Mouse (Mus musculus) MEL (cell line): ENCODE data around the gene Fxyd7. TPM values are rescaled to one million over a fixed set of nuclear protein-coding genes. Genes with fewer than 3 reads are reported as not detected.

Experiments
- DNase-seq: peaks from one replicate; pipeline ENCODE4 v3.0.0; 2011; ENCODE audit warnings: low read depth, low spot score
- H3K27ac ChIP-seq: 2 replicates; pipeline ENCODE4 v1.5.1; 2012; ENCODE audit warnings: low read depth, mild to moderate bottlenecking, control low read depth, low read length, moderate library complexity; ENCODE audit not compliant: control insufficient read depth
- H3K27me3 ChIP-seq, 2 experiments: fragments of 150-350 bp in 1 of 2; sonication (generic) in 1 of 2; 2 replicates each; pipeline ENCODE4 v1.6.1; 2012; ENCODE audit warnings: low read length in 2 of 2, mild to moderate bottlenecking in 2 of 2, improper control_type of control experiment in 1 of 2, moderate library complexity in 1 of 2; ENCODE audit not compliant: insufficient read depth in 2 of 2, control insufficient read depth in 1 of 2
- H3K36me3 ChIP-seq, 2 experiments: 2 replicates each; pipeline ENCODE4 v1.6.1; 2012 to 2014; ENCODE audit warnings: low read length in 2 of 2, improper control_type of control experiment in 1 of 2, inconsistent platforms in 1 of 2, mild to moderate bottlenecking in 1 of 2; ENCODE audit not compliant: insufficient read depth in 2 of 2, control insufficient read depth in 1 of 2
- H3K4me1 ChIP-seq, 2 experiments: fragments of 150-350 bp in 1 of 2; sonication (generic) in 1 of 2; 2 replicates each; pipeline ENCODE4 v1.6.1; 2012; ENCODE audit warnings: low read length in 2 of 2, improper control_type of control experiment in 1 of 2, mild to moderate bottlenecking in 1 of 2; ENCODE audit not compliant: insufficient read depth in 2 of 2, control insufficient read depth in 1 of 2
- H3K4me3 ChIP-seq, 2 experiments: fragments of 150-350 bp in 1 of 2; sonication (generic) in 1 of 2; 2 replicates each; pipeline ENCODE4 v1.5.1; 2012; ENCODE audit warnings: low read depth in 2 of 2, low read length in 2 of 2, mild to moderate bottlenecking in 2 of 2, moderate library complexity in 2 of 2, control low read depth in 1 of 2, improper control_type of control experiment in 1 of 2; ENCODE audit not compliant: control insufficient read depth in 1 of 2, insufficient read depth in 1 of 2
- H3K79me2 ChIP-seq: 2 replicates; pipeline ENCODE4 v1.6.1; 2012; ENCODE audit warnings: mild to moderate bottlenecking, low read length, moderate library complexity; ENCODE audit not compliant: control insufficient read depth, poor library complexity, insufficient read depth
- H3K9ac ChIP-seq: 2 replicates; pipeline ENCODE4 v1.6.1; 2012; ENCODE audit warnings: low read depth, mild to moderate bottlenecking, control low read depth, low read length, moderate library complexity; ENCODE audit not compliant: control insufficient read depth, poor library complexity, severe bottlenecking
- H3K9me3 ChIP-seq: fragments of 150-350 bp; sonication (generic); replicated peaks from 2 replicates; pipeline ENCODE4 v1.6.1; 2012; ENCODE audit warnings: mild to moderate bottlenecking, low read length, improper control_type of control experiment, moderate library complexity; ENCODE audit not compliant: insufficient read depth
- BHLHE40 ChIP-seq: IDR thresholded peaks from 2 replicates; pipeline ENCODE4 v1.6.1; 2012; ENCODE audit warnings: low read depth, mild to moderate bottlenecking, inconsistent platforms, low read length, improper control_type of control experiment, borderline replicate concordance
- CTCF ChIP-seq, 3 experiments: IDR thresholded peaks in 2 of 3; conservative IDR thresholded peaks in 1 of 3; 2 replicates each; pipeline ENCODE4 v1.5.1; 2011 to 2012; ENCODE audit warnings: low read length in 3 of 3, low read depth in 2 of 3, mild to moderate bottlenecking in 2 of 3, improper control_type of control experiment in 1 of 3, inconsistent platforms in 1 of 3, mixed read lengths in 1 of 3, moderate library complexity in 1 of 3; ENCODE audit not compliant: control insufficient read depth in 1 of 3, insufficient read depth in 1 of 3, poor library complexity in 1 of 3, severe bottlenecking in 1 of 3
- E2F4 ChIP-seq: IDR thresholded peaks from 2 replicates; pipeline ENCODE4 v1.6.1; 2011; ENCODE audit warnings: low read depth, low read length, improper control_type of control experiment, borderline replicate concordance
- ELF1 ChIP-seq: IDR thresholded peaks from 2 replicates; pipeline ENCODE4 v1.6.1; 2014; ENCODE audit warnings: low read depth, mild to moderate bottlenecking, inconsistent platforms, low read length, improper control_type of control experiment, moderate library complexity
- GABPA ChIP-seq: IDR thresholded peaks from 2 replicates; pipeline ENCODE4 v1.6.1; 2012; ENCODE audit warnings: low read depth, mild to moderate bottlenecking, inconsistent platforms, low read length, improper control_type of control experiment, moderate library complexity
- KAT2A ChIP-seq: conservative IDR thresholded peaks from 2 replicates; pipeline ENCODE4 v1.6.1; 2012; ENCODE audit warnings: low read depth, low read length, improper control_type of control experiment, inconsistent platforms
- MAX ChIP-seq: IDR thresholded peaks from 2 replicates; pipeline ENCODE4 v1.6.1; 2011; ENCODE audit warnings: low read length, improper control_type of control experiment
- MAZ ChIP-seq: IDR thresholded peaks from 2 replicates; pipeline ENCODE4 v1.6.1; 2012; ENCODE audit warnings: low read depth, mild to moderate bottlenecking, inconsistent platforms, low read length, improper control_type of control experiment
- NELFE ChIP-seq: IDR thresholded peaks from 2 replicates; pipeline ENCODE4 v1.6.1; 2011; ENCODE audit warnings: low read depth, low read length, improper control_type of control experiment
- NRF1 ChIP-seq: IDR thresholded peaks from 2 replicates; pipeline ENCODE4 v1.6.1; 2014; ENCODE audit warnings: low read depth, mild to moderate bottlenecking, inconsistent platforms, low read length, improper control_type of control experiment, moderate library complexity; ENCODE audit not compliant: poor library complexity, insufficient read depth, severe bottlenecking
- POLR2AphosphoS2 ChIP-seq: IDR thresholded peaks from 2 replicates; pipeline ENCODE4 v1.6.1; 2011; ENCODE audit warnings: low read length, improper control_type of control experiment
- UBTF ChIP-seq: IDR thresholded peaks from 2 replicates; pipeline ENCODE4 v1.6.1; 2012; ENCODE audit warnings: low read depth, mild to moderate bottlenecking, inconsistent platforms, low read length, improper control_type of control experiment, moderate library complexity, borderline replicate concordance; ENCODE audit not compliant: insufficient read depth
- USF2 ChIP-seq, 2 experiments: IDR thresholded peaks; 2 replicates each; pipeline ENCODE4 v1.6.1; 2011 to 2012; ENCODE audit warnings: improper control_type of control experiment in 2 of 2, low read length in 2 of 2, borderline replicate concordance in 1 of 2, inconsistent platforms in 1 of 2, low read depth in 1 of 2, mild to moderate bottlenecking in 1 of 2; ENCODE audit not compliant: insufficient read depth in 1 of 2
- ZKSCAN1 ChIP-seq: IDR thresholded peaks from 2 replicates; pipeline ENCODE4 v1.6.1; 2012; ENCODE audit warnings: low read depth, mild to moderate bottlenecking, inconsistent platforms, low read length, improper control_type of control experiment, moderate library complexity
- polyA plus RNA-seq, 2 experiments: library from polyadenylated mRNA; stranded (reverse) in 1 of 2; unstranded in 1 of 2; fragments of >175 nt in 1 of 2; fragments of >200 nt in 1 of 2; gene quantifications; 2 replicates each; pipeline versions ENCODE4 v1.2.1 to v1.2.4; 2012; ENCODE audit warnings: low replicate concordance in 2 of 2, low read depth in 1 of 2; ENCODE audit not compliant: insufficient read length in 2 of 2, insufficient read depth in 1 of 2, missing spikeins in 1 of 2
- total RNA-seq: library from RNA; depleted of rRNA; stranded (reverse); fragments of 300-350 nt; gene quantifications from 2 replicates; pipeline ENCODE4 v1.2.3, GENCODE M21; 2012

The Fxyd7 gene
- total and polyA plus RNA-seq, 3 experiments = 0.11 TPM; not detected in 2

- Histone ChIP-seq H3K27me3 (no peaks in the 10 kb centered on the region), H3K27ac (no peak overlapping the region), H3K9ac (no peak overlapping the region), H3K4me1 (no peaks in the 10 kb centered on the region; a peak in 1 of 4 replicates), H3K79me2 (no peaks in the 10 kb centered on the region), H3K9me3 (no peaks in the 10 kb centered on the region), H3K36me3 (no peaks in the 10 kb centered on the region), H3K4me3 (no peak overlapping the region)
- no peak for TF ChIP-seq GABPA
- no peak for DNase-seq
These were observed 6.5 kb upstream of the Fxyd7 start for GRCm38 (mm10) chr7:31057730-31058129.

GRCm38 (mm10) chr7:31057071-31057470 lies 5.8 kb upstream of the Fxyd7 start, which contains the start of gene Fxyd1:
Fxyd1 (minus strand) TSS chr7:31057199.
- Histone ChIP-seq H3K9ac (no peak within 1 kb of the TSS), H3K9me3 (no peaks in the 10 kb centered on the region), H3K27me3 (no peaks in the 10 kb centered on the region), H3K27ac (no peak within 1 kb of the TSS), H3K4me1 (no peaks in the 10 kb centered on the region; a peak in 1 of 4 replicates), H3K4me3 (no peak within 1 kb of the TSS), H3K79me2 (no peaks in the 10 kb centered on the region), H3K36me3 (no peaks in the 10 kb centered on the region)
- DNase-seq = no peak
- no peak for TF ChIP-seq E2F4

GRCm38 (mm10) chr7:31056448-31056847 lies 5.2 kb upstream of the Fxyd7 start:
- no peak overlapping the region for H3K27ac ChIP-seq

GRCm38 (mm10) chr7:31055883-31056282 lies 4.6 kb upstream of the Fxyd7 start:
- H3K9me3 ChIP-seq = no peaks in the 10 kb centered on the region
- no peak overlapping the region for H3K9ac ChIP-seq
- H3K36me3 ChIP-seq = no peaks in the 10 kb centered on the region
- no peaks in the 10 kb centered on the region for H3K27me3 ChIP-seq
- no peak overlapping the region for H3K27ac ChIP-seq
- no peaks in the 10 kb centered on the region for H3K79me2 ChIP-seq
- no peak for DNase-seq
- no peak for TF ChIP-seq UBTF
- TF ChIP-seq KAT2A = no peak
- no peak for TF ChIP-seq NRF1
- TF ChIP-seq, all 39 proteins: peak for 0
- Histone ChIP-seq H3K4me3 (no peak overlapping the region), H3K4me1 (no peaks in the 10 kb centered on the region; a peak in 1 of 4 replicates)

More at GRCm38 (mm10) chr7:31056448-31056847, 5.2 kb upstream of the Fxyd7 start:
- H3K9me3 ChIP-seq = no peaks in the 10 kb centered on the region
- DNase-seq = no peak
- H3K4me3 ChIP-seq = no peak overlapping the region
- H3K79me2 ChIP-seq = no peaks in the 10 kb centered on the region
- TF ChIP-seq ELF1 (no peak), NRF1 (no peak), ZKSCAN1 (no peak), KAT2A (no peak), NELFE (no peak), CTCF (IDR thresholded peaks at IDR 0.05 in 2 of 3, conservative IDR thresholded peaks at IDR 0.05 in 1 of 3; ENCODE audit: control insufficient read depth in 1 of 3, insufficient read depth in 1 of 3, low read depth in 2 of 3, low read length in 3 of 3, poor library complexity in 1 of 3, severe bottlenecking in 1 of 3) (no peak), USF2 (IDR thresholded peaks at IDR 0.05; ENCODE audit: borderline replicate concordance in 1 of 2, insufficient read depth in 1 of 2, low read depth in 1 of 2, low read length in 2 of 2) (no peak), POLR2AphosphoS2 (no peak), BHLHE40 (no peak), MAX (no peak), GABPA (no peak), MAZ (no peak)
- no peaks in the 10 kb centered on the region for H3K27me3 ChIP-seq
- H3K9ac ChIP-seq = no peak overlapping the region
- no peaks in the 10 kb centered on the region for H3K36me3 ChIP-seq
- H3K4me1 ChIP-seq = no peaks in the 10 kb centered on the region; a peak in 1 of 4 replicates
